Mouse (Mus musculus): ENCODE measurements around the gene Gm10282.

The Gm10282 gene

DNA sequence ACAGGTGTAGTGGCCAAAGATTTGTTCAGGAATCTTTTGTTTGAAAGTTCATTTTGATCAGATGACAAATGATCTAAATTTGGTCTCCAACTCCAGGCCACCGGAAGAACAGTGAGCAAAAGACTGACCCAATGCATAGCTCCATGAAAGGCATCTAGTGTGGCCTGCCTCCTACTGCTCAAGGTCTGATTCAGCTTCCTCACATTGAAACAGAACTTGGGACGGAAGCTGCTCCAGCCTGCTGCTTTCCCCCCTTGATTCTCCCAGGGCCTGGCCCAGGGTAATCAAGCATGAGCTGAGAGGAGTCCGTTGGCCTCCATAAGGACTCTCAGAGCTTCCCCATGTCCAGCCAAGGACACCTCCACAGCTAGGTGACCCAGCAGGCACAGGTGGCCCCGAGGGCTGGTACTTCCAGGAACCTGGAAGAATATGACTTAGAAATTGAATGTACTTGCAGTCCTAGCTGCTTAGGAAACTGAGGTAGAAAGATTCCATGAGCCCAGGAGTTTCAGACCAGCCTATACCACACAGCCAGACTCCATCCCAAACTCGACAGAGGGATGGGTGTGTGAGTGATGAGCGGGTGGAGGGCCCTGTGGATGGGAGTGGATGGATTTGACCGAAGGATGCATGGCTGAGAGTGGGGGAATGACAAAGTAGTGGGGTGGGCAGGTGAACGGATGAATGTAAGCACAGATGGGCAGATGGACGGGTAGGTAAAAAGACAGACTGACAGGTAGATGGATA is 4.2 kb downstream of the Gm10282 start:
- no peak for DNase-seq (ENCODE audit: extremely low spot score, low spot score)

DNA sequence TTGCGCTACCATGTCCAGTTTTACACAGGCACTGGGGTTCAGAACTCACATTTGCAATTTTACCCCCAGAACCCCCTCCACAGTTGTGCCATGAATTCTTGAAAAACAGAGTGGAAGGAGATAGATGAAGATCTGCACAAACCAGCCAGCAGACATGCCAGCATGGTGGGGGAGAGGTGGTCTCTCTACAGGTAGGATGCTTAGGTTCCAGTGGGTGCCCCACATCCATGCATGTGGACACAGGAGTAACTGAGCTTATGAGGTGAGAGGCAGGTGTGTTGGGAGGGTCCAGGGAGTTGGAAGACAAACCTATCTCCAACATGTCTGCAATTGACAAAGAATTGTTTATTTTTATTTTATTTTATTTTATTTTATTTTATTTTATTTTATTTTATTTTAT is 6.1 kb downstream of the Gm10282 start:
- no peak for DNase-seq (ENCODE audit: extremely low spot score, low spot score)

DNA sequence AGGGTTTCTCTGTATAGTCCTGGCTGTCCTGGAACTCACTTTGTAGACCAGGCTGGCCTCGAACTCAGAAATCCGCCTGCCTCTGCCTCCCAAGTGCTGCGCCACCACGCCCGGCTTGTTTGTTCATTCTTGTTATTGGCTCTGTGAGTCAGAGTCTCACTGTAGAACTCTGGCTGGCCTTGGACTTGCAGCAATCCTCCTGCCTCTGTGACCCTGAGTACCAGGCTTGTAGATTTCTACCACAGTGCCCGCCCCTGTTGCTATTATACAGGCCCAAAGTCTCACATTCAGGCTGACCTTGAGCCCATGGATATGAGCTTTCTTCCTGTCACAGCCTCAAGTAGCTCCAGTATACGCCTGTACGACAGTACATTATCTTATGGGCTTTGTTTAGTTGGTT is 8.5 kb downstream of the Gm10282 start:
- no peak for DNase-seq (ENCODE audit: extremely low spot score, low spot score)

DNA sequence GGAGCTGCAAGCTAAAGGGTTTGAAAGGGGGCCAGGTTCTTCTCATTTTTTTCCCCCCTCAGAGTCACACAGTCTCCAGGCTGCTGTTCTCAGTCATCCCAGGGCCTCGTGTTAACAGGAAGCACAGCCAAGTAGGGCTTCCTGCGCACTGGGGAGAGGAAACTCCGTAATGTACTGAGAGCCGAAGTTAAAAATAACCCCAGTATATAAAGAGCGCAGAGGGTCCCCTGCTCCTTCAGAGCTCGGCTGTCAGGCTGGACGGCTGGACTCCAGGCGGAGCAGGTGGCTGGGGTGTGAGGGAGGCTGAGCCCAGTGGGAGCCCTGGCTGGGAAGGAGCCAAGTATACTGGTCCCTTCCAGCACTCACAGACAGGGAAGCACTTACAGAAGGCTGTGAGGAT is 9.4 kb downstream of the Gm10282 start:
- DNase-seq (ENCODE audit: extremely low spot score, low spot score): no peak

DNA sequence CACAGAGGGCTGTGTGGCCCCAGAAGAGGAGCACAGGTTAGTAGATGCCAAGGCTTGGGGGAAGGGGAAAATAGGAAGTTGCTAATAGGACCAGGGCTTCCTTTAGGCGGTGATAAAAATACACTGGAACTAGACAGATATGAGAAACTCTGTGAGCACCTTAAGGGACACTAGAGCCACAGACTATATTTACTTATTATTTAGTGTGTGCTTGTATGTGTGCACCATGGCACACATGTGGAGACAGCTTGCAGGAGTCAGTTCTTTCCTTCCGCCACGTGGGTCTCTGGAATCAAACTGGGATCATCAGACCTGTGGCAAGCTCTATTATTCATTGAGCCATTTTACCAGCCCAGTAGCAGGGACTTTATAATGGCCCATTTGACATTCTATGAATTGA is 9.9 kb downstream of the Gm10282 start:
- no peak for DNase-seq (ENCODE audit: extremely low spot score, low spot score)

DNA sequence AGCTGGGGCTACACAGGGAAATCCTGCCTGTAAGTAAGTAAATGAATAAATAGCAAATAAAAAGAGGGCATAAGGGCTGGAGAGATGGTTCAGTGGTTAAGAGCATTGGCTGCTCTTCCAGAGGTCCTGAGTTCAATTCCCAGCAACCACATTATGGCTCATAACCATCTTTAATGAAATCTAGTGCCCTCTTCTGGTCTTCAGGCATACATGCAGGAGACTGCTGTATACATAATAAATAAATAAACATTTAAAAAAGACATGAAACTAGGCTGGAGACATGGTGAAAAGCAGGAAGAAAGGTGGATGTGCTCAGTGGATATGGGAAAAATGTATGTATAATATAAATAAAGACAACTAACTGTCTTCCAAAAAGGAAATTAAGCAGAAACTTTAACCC is 11.8 kb downstream of the Gm10282 start:
- DNase-seq (ENCODE audit: extremely low spot score, low spot score): no peak

DNA sequence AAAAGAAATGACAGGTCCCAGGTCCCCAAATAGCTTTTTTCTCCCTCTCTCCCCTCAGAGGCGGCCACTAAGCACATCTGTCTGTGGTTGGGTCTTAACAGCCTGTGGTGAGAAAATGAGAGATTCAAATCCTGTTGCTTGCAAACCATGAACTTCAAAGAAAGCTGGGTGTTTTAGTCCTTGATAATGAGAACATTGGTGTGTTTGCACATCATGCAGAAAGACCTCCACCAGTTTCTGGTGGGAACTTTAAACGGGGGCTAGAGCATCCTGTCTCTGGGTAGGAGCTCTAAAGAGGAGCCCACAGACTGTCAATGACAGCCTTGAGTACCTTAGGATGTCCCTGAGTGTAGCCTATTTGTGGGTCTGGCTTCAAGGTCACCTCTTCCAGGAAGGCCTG is 14.0 kb downstream of the Gm10282 start:
- DNase-seq (ENCODE audit: extremely low spot score, low spot score): no peak

DNA sequence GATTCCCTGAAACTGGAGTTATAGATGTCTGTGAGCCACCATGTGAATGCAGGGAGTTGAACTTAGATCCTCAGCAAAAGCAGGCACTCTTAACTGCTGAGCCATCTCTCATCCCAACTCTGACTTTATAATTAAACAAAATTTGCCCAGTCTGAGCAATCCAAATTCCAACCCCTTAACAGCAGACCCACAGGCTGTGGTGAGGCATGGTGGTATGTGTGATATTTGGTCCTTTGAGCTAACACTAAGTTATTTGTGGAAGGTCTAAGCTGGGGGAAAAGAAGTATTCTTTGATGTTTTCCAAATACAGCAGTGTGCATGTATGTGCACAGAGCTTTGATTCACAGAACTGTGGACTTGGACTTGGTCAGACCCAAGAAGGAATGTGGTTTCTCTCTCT is 16.0 kb downstream of the Gm10282 start:
- no peak for DNase-seq (ENCODE audit: extremely low spot score, low spot score)

DNA sequence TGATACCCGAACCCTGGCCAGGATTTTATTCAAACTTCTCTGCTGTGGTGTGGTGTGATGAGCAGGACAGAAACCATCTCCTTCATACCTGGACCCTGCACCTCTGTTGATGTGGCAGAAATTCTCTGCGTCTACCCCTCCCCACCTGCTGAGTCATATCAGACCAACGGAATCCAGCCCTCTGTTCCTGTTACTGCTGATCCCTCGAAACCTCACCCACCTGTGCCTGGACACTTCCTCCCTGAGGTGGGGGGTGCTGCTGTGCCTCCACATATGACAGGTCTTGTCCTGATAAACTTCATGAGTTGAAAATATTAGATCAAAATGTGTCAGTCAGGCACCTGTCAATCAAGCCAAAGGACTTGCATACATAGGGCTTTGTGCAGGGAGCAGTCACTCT is 19.8 kb downstream of the Gm10282 start:
- DNase-seq (ENCODE audit: extremely low spot score, low spot score): no peak

DNA sequence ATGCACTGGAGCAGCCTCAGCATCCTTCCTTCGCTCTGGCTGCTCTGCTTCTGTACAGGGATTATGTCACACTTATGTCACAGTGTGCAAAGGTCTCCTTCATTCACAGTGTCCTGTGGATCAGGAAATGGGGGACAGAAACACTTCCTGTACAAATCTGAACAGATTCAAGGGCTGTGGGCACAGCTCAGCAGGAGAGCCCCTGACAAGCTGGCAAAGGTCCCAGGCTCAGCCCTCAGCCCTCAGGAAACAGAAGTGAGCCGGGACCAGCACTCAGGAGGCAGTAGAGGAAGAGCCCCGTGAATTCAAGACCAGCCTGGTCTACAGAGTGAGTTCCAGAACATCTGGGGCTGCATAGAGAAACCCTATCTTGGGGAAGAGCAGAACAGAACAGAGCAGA is 23.4 kb downstream of the Gm10282 start:
- no peak for DNase-seq (ENCODE audit: extremely low spot score, low spot score)

DNA sequence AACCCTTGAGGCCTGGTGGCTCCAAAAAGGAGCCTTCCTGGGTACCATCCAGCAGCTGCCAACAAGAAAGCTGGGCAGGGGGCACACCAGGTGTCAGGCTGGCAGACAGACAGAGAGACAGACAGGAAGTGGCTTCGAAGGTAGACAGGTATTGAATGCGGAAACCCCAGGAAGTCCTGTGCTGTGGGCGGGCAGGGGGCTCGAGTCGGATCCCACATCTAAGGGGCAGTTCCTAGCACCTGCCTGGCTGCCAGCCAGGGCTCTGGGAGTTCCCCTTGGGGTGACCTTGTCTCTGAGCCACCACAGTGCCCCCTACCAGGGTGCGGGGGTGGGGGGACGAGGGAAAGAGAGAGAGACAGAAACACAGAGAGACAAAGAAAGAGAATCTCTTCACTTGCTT is 25.9 kb downstream of the Gm10282 start:
- DNase-seq (ENCODE audit: extremely low spot score, low spot score): no peak

DNA sequence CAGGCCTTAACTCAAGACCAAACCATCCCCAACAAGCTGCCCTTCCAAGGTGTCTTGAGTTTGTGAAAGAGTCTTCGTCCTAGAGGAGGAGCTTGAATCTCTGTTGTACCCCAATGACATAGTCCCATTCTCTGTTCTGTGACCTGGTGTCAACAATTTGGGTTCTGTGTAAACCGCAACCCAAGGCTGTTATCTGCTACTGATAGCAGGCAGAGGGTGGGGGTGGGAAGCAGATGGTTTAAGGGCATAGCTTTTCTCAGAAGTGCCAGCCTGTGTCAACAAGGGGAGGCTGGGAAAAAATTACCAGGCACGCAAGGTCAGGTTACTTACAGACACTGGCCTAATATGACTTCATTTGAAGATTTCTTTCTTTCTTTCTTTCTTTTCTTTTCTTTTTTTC is 27.8 kb downstream of the Gm10282 start:
- no peak for DNase-seq (ENCODE audit: extremely low spot score, low spot score)

DNA sequence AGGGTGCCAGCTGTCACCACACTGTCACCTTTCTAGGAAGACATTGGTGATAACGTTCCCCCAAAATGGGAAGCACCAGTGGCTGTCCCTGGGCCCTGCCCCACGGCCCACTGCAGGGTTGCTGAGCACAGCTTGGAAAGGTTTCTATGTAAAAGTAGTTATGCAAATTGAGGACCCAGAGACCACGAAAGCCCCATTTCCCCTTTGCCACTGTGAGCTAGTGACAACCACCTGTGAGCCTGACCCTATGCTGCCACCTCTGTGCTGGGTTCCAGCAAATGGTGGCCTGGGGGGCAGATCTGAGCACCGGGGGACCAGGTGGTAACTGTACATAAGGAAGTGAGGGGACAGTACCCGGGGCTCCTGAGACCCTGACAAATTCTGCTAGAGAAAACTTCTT is 31.3 kb downstream of the Gm10282 start:
- no peak for DNase-seq (ENCODE audit: extremely low spot score, low spot score)

DNA sequence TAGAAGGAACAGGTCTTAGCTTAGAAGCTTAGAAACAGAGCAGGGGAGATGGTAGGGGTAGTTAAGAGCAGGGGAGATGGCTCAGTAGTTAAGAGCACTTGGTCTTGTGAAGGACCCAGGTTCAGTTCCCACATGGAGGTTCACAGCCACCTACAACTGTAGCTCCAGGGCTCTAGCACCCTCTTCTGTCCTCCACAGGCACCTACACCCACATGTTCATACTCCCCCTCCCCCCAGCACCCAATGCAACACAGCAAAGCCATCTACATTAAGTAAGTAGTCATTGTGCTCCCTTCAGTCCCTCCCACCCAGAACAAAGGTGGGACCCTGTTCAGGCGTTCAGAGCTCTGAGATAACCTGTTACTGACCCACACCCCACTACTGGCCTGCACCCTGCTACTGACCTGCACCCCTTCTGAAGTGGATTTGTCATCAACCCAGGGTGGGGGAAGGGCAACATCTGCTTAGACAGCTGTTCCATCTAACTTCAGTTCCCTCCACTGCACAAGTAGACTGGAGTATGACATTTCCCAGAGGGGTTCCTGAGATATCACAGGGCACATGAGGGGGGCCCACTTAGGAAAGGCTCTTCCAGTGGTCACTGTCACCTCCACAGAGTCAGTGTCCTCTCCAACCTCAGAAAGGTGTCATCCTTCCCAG is 31.8 kb downstream of the Gm10282 start:
- DNase-seq (ENCODE audit: extremely low spot score, low spot score): no peak

DNA sequence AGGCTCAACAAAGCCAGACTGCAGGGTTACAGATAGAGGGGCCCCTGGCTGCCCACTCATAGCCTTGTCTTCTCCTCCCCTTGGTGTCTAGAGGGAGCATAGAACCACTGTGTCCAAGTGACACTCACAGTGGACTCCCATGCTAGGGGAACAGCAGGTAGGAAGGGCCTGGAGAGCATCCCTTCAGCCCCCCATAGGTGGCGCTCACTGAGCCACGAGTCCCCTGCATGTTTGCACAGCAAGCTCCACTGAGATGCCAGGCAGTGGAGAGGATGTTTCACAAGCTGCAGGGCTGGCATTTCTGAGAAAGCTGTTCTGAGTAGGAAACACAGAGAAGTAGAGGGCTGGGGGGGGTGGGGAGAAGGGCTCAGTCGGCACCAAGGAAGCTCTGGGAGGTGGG is 32.7 kb downstream of the Gm10282 start:
- peak; percentile 35 for DNase-seq (ENCODE audit: extremely low spot score, low spot score)

DNA sequence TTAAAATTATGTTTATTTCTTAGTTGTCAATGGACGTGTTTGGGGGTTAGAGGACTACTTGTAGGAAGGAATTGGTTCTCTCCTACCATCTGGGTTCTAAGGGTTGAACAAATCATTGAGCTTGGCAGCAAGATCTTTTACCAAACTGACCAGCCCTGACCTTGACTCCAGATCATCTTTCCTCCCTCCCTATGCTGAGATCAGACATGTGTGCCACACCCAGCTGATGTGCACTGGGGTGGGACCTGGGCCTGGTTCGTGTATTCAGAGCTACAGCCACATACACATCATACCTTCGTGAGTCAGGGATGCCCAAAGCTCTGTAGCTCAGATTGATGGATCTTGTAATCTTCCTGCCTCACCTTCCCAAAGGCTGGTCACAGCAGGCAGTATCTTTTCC is 33.4 kb downstream of the Gm10282 start:
- no peak for DNase-seq (ENCODE audit: extremely low spot score, low spot score)

DNA sequence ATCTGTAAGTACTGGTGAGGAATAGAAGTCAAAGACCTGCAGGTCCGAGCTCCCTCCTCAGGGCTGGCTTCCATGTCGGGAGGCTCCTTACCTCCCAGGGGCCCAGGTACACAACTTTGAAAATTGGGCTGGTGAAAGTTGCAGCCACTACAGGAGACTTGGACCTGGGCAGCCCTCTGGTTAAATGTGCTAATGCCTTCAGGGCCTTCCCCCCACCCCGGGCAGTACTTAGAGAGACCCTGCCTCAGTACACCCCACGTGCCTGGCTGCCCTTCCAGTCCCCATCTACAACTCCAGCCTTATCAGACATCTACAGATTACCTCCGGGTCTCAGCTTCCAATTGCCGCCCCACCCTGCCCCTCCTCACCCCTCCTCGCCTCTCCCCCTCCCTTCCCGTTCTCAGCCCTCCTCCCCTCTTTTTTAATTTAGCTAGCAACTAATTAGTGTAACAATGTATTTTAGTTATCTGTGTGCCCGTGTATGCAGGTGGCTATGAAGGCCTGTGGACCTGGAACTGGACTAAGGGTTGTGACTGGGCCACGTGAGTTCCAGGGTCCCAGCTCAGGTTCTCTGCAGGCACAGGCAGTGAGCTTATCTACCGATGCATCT is 33.9 kb downstream of the Gm10282 start:
- DNase-seq (ENCODE audit: extremely low spot score, low spot score): no peak

DNA sequence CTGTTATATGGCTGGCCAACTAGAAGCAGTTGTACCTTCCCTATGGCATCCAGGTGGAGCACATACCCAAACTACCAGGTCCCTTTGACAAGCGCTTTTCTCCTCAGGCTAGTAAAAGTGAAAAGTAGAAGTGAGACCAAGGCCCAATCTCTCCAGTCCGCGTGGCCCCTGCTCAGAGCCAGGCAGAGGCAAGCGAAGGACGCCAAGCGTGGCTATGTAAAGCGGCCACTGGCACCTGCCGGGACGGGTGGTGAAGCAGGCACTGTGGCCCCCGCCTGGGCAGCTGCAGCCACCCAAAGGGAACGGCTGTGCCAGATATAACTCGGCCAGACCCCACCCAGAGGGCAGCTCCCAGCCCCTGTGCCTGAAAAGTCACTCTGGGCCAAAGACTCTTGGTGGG is 34.5 kb downstream of the Gm10282 start:
- no peak for DNase-seq (ENCODE audit: extremely low spot score, low spot score)

DNA sequence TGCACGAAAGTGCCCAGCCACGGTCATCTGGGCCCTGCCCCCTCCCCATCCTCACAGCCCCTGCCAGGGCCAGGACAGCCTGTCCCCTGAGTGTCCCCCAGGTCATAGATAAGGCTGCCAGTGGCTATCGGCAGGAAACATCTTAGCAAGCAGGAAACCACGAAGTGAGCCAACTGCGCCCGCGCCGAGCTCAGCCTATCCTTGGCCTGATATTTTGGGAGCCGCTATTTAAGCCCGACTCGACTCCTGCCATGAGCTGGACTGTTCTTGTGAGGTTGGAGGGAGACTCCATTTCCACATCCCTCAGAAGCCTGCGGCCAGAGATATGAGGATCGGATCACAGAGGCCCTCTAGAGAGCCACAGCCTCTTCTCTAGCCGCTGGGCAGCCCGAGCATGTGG is 36.7 kb downstream of the Gm10282 start:
- DNase-seq (ENCODE audit: extremely low spot score, low spot score): peak; percentile 14

DNA sequence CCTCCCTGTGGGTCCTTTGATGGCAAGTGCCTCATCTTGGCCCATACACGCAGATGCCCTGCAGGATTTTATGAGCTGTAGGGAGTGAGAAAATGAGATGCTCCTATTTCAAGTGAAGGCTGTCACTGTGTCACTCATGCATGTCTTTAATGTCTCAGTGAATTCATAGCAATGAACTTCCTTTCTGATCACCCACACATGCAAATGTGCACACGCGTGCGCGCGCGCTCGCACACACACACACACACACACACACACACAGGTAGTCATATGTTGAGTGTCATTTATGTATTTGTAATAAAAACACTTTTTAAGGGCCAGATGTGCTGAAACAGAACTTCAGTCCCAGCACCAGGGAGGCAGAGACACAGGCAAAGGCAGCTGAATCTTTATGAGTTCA is 38.0 kb downstream of the Gm10282 start:
- DNase-seq (ENCODE audit: extremely low spot score, low spot score): no peak

DNA sequence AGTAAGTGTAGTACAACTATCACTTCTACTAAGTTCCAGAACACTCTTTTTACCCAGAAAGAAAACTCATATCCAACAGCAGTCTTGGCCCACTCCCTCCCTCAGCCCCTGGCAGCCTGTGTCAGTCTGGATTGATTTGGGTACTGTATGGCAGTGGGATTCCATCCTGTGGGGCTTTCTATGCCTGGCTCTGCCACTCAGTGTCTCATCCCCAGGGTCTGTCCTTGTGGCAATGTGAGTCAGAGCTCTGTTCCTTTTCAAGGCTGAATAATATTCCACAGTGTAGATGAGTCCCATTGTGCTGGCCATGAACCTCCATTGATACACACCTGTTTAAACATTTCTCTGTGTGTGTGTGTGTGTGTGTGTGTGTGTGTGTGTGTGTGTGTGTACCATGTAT is 38.4 kb downstream of the Gm10282 start:
- DNase-seq (ENCODE audit: extremely low spot score, low spot score): no peak

DNA sequence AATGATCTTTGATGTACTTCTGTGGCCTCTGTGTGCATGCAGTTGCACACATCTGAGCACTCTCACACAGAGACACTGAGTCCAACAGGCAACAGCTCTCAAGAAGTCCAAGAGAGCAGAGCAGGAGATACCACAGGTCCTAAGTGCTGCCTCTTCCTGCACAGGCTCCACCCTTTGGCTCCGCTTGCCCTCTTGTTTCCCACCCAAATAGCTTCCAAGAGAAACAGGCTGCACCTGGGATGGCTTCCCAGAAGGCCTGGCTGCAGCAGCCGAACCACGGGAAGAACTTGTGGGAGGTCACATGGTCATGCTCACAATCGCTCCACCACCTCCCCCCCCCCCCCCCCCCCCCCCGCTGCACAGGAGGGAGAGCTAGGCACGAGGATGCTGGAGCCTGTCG is 39.7 kb downstream of the Gm10282 start:
- no peak for DNase-seq (ENCODE audit: extremely low spot score, low spot score)

DNA sequence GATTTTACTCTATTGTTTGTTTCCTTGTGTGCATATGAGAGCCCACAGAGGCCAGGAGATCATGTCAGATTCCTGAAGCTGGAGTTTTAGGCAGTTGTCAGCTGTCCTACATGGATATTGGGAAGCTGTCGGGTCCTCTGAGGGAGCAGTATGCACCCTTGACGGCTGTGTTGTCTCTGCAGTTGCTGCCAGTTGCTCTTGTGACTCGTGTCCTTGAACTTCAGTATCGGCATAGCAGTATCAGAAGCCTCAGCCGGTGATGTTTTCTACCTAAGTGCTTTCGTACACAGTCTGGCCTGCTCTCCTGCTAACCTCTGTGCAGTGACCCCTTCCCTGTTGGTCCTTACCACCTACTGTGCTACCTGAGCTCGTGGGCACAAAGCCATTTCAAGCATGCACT is 41.6 kb downstream of the Gm10282 start:
- no peak for DNase-seq (ENCODE audit: extremely low spot score, low spot score)
